Mouse (Mus musculus) T-helper 2 cell (primary cell): Measurements from ENCODE around the gene Acap2.

ENCODE experiments used
- in situ Hi-C: fragments of 300-600 bp; cut with MboI, MseI; formaldehyde crosslinking; loops from one replicate; pipeline ENCODE4 v1.15.1; 2025; ENCODE audit warnings: high pct_unique_total_duplicates

Acap2 gene

DNA sequence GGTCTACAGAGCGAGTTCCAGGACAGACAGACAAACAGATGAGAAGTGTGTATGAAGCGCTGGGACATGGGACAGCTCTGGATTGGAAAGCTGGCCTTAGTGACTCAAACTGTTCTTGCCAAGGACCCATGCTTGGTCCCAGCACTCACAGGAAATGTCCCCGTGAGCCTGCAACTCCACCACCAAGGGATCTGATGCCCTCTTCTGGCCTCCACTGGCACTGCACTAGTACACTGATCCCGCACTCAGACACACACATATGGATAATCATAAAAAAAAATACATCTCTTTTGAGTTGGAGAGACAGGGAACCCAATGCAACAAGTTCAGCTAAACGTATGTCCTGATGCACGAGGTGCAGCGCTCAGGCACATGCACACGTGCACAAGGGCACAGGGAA is 30.7 kb downstream of the Acap2 start:
- in situ Hi-C loops = no loop called here

DNA sequence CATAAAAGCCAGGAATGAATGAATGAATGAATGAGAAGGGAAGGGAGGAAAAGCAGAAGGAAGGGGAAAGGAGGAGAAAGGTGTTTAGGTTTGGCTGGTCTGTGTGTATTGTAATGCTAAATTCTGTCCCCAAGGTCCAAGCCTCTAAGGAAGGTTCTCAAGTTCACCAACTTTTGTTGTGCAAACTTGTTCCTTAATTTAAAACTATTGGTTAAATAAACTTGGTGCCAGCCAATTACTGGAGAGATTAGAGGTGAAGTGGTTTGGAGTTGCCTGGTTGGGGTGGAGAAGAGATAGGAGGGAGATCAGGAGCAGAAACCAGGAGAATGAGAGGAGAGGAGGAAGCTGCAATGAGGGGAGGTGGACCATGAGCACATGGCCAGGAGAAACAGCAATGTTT is 31.4 kb downstream of the Acap2 start:
- in situ Hi-C loops = no loop called here

DNA sequence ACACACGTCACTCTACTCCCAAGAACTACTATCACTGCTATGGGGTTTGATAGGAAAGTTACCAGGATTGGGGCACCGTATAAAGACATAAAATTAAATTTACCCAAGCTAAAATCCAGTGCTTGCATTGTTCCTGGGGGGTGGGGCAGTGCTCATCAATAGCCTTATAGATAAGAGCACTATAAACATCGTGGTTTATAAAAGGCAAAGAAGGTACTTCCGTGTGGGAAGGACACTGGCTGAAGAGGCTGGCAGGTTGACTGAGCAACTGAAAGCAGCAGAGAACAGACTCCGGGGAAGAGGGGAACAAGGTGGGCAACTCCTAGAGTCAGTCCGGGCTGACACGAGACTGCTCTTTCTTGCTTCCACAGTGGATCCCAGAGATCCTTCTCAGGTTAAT is 33.1 kb downstream of the Acap2 start:
- in situ Hi-C loops = no loop called here

DNA sequence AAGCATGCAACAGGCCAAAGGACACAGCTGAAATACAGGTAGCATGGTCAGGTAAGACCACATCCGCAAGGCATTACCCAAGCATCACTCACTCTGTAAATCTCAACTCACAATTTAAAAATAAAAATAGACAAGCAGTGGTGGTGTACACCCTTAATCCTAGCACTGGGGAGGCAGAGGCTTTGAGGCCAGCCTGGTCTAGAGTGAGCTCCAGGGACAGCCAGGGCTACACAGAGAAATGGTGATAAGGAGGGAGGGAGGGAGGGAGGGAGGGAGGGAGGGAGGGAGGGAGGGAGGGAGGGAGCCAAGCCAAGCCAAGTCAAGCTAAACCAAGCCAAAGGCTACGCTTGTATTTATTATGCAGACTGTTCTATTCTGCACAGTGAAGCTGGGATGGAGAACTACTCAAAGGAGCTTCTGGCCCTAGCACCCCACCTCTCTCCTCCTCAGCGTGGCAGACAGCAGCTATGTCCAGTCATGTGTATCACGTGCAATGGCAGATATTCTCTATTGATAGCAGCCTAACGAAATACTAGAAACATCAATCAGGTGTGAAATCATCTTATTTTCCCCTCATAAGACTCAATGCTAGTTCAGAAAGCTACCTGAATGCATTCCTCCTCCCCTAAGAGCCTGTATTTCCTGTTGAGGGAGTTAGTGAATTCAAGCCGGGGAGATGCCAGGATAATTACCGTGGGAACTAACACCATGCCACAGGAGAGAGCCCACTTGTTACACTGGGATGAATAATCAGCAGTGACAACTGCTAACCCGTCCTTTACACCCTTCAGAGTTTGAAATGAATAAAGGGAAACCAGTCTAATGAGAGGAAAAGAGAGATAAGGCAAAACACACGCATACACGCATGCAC is 33.8 kb downstream of the Acap2 start:
- in situ Hi-C loops = no loop called here

- in situ Hi-C loops = no loop called here
These were observed 35.1 kb downstream of the Acap2 start for GRCm38 (mm10) chr16:31165907-31166306.

DNA sequence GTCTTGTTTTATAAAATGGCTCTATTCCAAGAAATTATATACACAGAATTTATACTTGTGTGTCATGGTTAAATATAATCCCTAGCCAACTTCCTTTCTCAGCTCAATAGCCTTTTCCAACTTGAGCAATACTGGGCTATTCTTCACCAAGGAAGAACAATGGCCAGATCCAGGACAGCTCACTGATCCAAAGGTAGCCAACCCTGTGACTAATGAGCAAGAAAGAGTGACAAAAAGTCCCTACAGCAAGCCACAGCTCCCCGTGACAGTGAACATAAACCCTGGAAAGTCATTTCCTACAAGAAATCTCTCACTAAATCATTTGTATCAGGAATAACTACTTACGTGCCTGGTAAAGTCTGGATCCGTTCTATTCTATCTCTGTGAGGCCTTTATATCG is 35.6 kb downstream of the Acap2 start:
- in situ Hi-C loops = no loop called here

DNA sequence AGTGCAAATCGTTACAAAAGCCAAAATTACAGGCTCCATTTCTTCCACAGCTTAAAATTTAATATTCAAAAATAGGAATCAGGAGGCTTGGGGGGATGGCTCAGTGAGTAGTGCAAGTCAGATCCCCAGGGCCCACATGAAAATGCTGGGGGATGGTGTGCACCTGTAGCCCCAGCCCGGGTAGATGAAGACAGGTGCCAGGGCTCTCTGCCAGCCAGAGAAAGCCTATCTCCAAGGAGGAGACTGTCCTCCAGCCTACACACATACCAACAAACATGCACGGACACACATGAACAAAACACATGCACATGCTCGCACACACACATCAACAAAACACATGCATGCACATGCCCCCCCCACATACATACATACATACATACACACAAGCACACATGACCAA is 36.9 kb downstream of the Acap2 start:
- in situ Hi-C loops = no loop called here

GRCm38 (mm10) chr16:31160486-31160885 is 40.6 kb downstream of the Acap2 start:
- in situ Hi-C loops = no loop called here

- in situ Hi-C loops = no loop called here
These were observed 41.6 kb downstream of the Acap2 start for GRCm38 (mm10) chr16:31159491-31159890.

- in situ Hi-C loops = loop anchor here (10.0 kb wide), 1 partner anchor 155 kb away; no protein-coding TSS in a partner anchor
These were observed 51.2 kb downstream of the Acap2 start for GRCm38 (mm10) chr16:31149841-31150240.

DNA sequence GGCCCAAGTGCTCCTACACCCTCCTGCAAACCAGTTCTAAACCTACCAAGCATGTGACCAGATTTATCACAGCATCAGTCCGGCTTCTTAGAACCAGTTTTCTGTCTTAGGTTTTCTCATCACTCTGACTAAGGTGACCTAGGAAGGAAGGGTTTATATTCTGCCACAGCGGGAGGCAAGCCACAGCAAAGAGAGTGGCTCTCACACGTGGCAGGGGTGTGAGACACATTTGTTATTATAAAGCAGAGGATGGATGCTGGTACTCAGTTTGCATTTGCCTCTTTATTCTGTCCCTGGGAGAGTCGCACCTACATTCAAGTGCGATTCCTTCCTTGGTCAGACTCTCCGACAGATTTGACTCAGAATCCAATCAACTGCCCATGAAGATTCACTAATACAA is 52.2 kb downstream of the Acap2 start:
- in situ Hi-C loops = loop anchor here (10.0 kb wide), 1 partner anchor 156 kb away; no protein-coding TSS in a partner anchor

- in situ Hi-C loops = loop anchor here (10.0 kb wide), 1 partner anchor 157 kb away; no protein-coding TSS in a partner anchor
These were observed 53.3 kb downstream of the Acap2 start for GRCm38 (mm10) chr16:31147766-31148165.

DNA sequence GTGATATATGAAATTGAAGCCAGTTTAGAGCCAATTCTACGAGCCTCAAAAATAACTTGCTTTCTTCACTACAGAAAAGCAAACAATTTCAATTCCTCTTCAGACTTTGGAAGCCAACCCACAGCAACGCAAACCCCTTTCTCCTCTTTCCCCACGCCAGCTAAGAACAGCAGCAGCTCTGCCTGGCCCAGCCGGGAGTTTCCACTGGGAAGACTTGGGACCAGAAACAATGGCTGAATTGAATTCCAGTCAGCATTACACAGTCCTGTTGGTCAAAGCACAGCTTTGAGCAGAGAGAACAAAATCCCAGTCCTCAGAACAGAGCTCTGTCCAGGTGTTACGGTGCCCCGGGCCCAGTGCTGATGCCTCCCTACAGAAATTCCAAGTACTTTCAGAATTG is 59.1 kb downstream of the Acap2 start:
- in situ Hi-C loops = loop anchor here (10.0 kb wide), 1 partner anchor 163 kb away; no protein-coding TSS in a partner anchor

DNA sequence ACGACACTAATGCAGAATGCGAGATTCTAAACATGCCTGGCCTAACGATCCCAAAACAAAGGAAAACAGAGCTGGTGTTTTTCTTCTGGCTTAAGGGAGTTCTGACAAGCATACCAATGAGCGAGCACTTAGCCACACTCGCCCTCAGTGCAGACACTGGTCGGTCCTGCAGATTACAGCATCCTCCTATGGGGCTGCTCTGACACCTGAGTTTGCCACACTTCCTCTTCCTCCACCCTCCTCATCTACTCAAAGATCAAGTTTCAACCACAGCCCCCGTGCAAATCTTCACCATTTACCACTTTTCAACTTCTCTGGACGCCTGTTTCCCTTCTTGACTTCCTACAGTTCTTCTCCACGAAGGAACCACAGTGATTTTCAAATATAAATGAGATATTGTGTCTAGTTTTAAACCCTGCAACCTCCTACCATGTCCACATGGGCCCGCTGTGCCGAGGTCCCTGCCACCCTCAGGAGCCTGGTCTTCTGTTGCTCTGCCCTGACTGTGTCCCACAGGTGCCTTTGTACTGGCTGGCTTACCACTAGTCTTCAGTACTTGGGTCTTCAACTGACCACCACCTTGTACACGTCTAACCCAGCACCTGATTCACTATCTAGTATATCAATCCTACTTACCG is 64.3 kb downstream of the Acap2 start:
- in situ Hi-C loops = no loop called here

DNA sequence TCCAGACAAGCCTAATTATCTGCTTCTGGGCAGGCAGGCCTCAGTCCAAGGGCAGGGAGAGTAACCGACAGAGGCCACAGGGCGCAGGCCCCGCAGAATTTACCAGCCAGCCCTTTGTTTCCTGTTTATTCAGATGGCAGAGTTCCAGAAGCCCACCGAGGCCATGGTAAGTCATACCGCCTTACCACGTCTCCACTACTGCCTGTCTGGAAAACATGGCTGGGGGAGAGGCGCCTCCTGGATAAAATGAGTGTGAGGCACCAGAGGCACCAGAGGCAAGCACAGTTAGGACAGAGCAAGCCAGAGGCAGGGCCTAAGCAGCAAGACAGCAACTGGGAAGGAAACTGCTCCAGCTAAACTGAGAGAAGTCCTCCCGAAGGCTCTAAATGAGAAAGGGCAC is 65.5 kb downstream of the Acap2 start:
- in situ Hi-C loops = no loop called here

GRCm38 (mm10) chr16:31131531-31131930 is 69.5 kb downstream of the Acap2 start:
- in situ Hi-C loops = no loop called here

GRCm38 (mm10) chr16:31128116-31128515 is 72.9 kb downstream of the Acap2 start:
- in situ Hi-C loops = no loop called here

GRCm38 (mm10) chr16:31124991-31125390 is 76.1 kb downstream of the Acap2 start:
- in situ Hi-C loops = no loop called here

DNA sequence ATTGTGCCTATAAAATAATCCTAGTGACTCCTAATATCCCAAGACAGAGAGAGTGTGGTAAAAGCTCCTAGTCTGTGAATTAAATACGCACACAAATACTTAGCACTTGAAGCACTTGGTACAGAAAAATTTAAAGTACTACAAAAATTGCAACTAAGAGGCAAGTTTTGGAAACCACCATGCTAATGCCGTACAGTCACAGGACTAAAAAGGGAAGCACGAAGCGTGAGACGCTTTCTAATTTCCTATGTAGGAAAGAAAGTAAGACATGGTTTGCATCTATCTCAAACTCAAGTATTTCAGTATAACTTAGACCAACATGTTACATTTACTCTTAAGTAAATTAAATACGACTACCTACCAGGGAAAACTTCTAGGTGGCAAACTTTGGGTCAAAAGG is 79.4 kb downstream of the Acap2 start:
- in situ Hi-C loops = no loop called here

GRCm38 (mm10) chr16:31113596-31113995 is 87.4 kb downstream of the Acap2 start:
- in situ Hi-C loops = no loop called here

DNA sequence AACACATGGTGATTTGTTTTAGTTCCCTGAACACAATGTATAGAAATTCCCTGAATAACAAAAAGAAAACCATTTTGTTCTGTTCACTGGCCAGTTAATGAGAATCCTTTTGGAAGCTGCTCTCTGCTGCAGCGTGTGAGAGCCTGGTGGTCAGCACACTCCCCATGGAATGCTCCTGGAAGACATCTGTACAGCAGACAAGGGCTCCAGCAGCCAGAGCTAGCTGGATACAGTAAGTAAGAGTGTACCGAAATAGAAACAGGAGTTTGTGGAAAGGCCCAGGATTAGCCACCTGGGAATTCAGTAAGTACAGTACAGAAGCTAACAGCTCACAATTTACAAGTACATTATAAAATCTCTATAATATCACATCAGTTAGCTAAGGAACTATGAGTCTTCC is 99.7 kb downstream of the Acap2 start:
- in situ Hi-C loops = no loop called here

GRCm38 (mm10) chr16:31099906-31100305 is 101.1 kb downstream of the Acap2 start:
- in situ Hi-C loops = no loop called here

DNA sequence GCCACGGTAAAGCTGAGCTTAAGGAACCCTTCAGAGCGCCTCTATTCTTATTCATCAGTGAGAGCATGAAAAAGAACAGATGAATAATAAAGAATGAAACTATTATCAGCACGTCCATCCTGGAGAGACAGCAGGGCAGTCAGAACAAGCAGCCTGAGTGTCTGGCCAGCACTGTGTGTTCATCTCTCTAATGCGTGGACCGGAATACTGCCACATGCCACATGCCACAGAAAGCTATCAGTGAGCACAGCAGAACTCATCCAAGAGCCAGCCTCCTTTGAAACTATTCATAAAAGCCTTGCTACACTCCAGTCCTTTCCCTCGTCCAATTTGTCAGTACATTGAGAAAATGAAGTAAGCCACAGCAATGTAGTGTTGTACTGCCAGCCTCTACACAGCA is 107.0 kb downstream of the Acap2 start:
- in situ Hi-C loops = no loop called here
